Mouse (Mus musculus) thymus, postnatal 25 days (tissue): ENCODE results near the gene Dhfr.

ENCODE experiments used
- DNase-seq: peaks from one replicate; pipeline ENCODE4 v3.0.0; 2022

Gene Dhfr

GRCm38 (mm10) chr13:92393047-92393661, 38.6 kb downstream of the Dhfr start:
- no peak for DNase-seq

GRCm38 (mm10) chr13:92398491-92399384, 44.2 kb downstream of the Dhfr start:
- DNase-seq = no peak

GRCm38 (mm10) chr13:92402063-92402462, 47.5 kb downstream of the Dhfr start:
- no peak for DNase-seq

GRCm38 (mm10) chr13:92403496-92403895, 49.0 kb downstream of the Dhfr start:
- no peak for DNase-seq

DNA sequence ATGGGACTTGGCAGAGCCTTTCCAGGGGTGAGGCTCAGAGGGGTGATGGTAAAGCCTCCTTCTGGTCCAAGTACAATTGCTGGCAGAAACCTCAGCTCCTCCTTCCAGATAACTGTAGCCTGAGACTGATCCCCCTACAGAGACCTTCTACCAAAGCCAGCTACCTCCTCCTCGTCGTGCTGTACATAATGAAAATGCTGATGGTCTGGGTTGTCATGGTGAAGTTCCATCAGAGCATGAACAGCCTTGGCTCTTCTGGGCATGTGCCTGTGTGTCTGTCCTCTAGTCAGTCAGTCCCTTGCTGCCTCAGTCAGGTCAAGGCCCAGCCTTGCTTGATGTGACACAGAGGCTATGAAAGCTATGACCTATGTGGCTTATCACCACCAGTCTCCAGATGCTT, 56.0 kb downstream of the Dhfr start:
- DNase-seq = no peak

GRCm38 (mm10) chr13:92419630-92420029, 65.1 kb downstream of the Dhfr start:
- DNase-seq = no peak

DNA sequence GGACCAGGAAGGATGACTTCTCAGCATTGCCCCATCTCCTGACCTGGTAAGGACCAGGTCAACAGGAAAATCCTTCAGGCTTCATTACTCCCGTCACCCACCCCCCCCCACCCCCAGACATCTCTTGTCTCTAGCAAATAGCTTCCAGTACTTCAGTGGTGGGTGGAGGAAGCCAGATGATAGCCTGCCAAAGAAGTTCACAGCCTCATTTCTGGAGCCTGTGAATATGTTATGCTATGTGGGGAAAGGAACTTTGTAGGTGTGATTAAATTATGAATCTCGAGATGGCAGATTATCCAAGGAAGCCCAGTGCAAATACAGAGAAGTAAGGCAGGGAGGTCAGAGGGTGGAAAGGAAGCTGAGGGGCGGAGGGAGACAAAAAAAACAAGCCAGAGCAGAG, 69.2 kb downstream of the Dhfr start:
- no peak for DNase-seq

GRCm38 (mm10) chr13:92425758-92426264, 71.3 kb downstream of the Dhfr start, which contains the start of gene Ankrd34b:
Gene Ankrd34b, plus strand, starts transcription at chr13:92425896.
- DNase-seq = peak; percentile 41

DNA sequence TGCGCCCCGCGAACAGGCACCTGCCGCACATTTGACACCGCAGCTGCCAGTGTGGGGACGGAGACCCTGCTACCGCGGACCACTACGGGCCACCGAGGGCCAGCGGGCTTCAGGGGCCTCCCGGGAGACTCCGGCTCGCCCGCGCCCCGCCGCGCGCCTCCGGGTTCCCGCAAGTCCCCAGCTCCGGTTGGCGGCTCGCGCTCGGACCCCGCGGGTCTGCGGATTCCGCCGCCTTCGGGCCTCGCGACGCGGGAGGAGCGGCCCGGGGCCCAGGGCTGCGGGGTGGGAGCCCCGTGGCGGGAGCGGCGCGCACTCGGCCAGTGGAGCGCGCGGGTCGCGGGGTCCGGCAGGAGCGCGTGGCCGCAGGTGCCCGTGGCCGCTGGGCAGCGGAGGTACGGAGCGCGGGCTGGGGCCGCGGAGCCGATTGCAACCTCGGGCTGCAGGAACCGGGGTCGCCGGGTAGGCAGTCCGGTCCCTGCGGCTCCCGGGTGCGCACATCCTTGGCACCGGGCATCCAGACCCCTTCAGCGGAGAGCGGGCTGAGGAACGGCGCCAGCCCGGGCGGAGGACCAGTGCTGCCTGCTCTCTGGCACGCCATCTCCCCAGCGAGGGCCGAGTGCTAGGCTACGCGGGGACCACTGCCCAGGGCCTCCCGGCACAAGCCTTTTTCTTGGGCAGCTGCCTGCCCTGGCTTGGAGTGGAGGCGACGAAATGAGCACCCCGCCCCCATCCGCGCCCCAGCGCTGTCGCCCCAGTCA, 71.9 kb downstream of the Dhfr start:
- peak; percentile 4 for DNase-seq

- DNase-seq = no peak
These were observed 72.9 kb downstream of the Dhfr start for GRCm38 (mm10) chr13:92427351-92427855.
